9 mouse cellular contexts compared by ENCODE assay signal in the genomic region with DNA sequence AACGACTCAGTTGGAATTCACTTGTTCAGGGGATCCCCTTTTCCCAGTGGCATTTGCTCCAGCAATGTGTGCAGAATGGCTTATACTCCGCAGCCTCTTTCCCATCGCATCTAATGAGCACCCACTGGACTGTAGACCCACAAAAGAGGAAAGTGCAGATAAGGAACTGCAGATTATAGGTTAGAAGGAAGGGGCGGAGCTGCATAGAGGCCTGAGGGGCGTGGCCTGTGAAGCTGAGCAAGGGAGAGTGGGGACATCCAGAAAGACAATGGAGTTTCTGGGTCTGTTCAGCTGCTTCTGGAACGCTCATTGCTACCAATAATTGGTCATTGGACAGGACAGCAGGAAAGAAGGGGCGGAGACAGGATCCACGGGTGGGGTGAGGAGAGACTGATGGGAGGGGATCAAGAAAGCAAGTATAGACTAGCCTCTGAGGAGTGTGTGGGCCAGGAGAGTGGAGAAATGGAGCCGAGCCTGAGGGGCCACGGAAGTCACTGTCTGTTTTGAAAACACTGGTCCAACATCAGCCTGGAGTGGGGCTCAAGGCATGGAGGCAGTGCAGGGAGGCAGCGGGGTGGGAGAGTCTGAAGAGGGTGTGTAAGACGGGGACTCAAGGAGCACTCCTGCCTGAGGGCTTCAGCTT. TPM values are rescaled to one million over a fixed set of nuclear protein-coding genes. Genes with fewer than 3 reads are reported as not detected.
DNase-seq lines count a peak whose midpoint lies in the region; ATAC-seq and TF ChIP-seq lines count a peak whose summit lies in the region.
"Had no signal": no experiment of that assay in that cellular context is flagged by ENCODE, and none has a peak within 500 bp of the region (broad histone marks: within the 10 kb centered on the region; RNA-seq: fewer than 3 reads in every experiment).

No protein-coding gene starts in this region.

- TF ChIP-seq EP300 in liver, embryonic 14.5 days (IDR thresholded peaks at IDR 0.05; ENCODE audit: low read depth) = no peak

- ATAC-seq in liver, embryonic 14.5 days (ENCODE audit: insufficient read depth) = no peak

- no peaks in the 10 kb centered on the region for H3K27me3 ChIP-seq in liver, embryonic 14.5 days (ENCODE audit: control insufficient read depth, insufficient read depth, low read length)
- H3K27me3 ChIP-seq in cerebellum, adult 2 months (ENCODE audit: control insufficient read depth, insufficient read depth, low read length) = no peaks in the 10 kb centered on the region
- H3K27me3 ChIP-seq: hindbrain, embryonic 15.5 days had no signal

- H3K36me3 ChIP-seq in liver, embryonic 14.5 days (replicated peaks; ENCODE audit: control insufficient read depth, insufficient read depth, low read depth) = no peaks in the 10 kb centered on the region
- H3K36me3 ChIP-seq: hindbrain, embryonic 15.5 days had no signal

- H3K9me3 ChIP-seq in liver, embryonic 14.5 days (ENCODE audit: control insufficient read depth, low read length) = no peaks in the 10 kb centered on the region
- H3K9me3 ChIP-seq: hindbrain, embryonic 15.5 days had no signal

- no peak overlapping the region; the same call in 1 of the 2 replicates for H3K9ac ChIP-seq in liver, embryonic 14.5 days (replicated peaks)
- H3K9ac ChIP-seq: hindbrain, embryonic 15.5 days had no signal

- H3K27ac ChIP-seq in liver, embryonic 14.5 days = no peak overlapping the region
- no peak overlapping the region for H3K27ac ChIP-seq in cerebellum, adult 2 months (ENCODE audit: insufficient read depth, low read length)
- H3K27ac ChIP-seq: hindbrain, embryonic 15.5 days had no signal

- no peak for TF ChIP-seq POLR2A in cerebellum, adult 2 months (IDR thresholded peaks at IDR 0.05; ENCODE audit: borderline replicate concordance, insufficient read depth, low read length)

- H3K4me1 ChIP-seq in liver, embryonic 14.5 days (replicated peaks; ENCODE audit: control insufficient read depth in 2 of 2, insufficient read depth in 2 of 2, low read length in 1 of 2) = peaks cover 32 to 36% of the 10 kb centered on the region in 2 experiments
- H3K4me1 ChIP-seq in cerebellum, adult 2 months (ENCODE audit: control insufficient read depth, insufficient read depth, low read length) = no peaks in the 10 kb centered on the region

- TF ChIP-seq CTCF in liver, embryonic 14.5 days (IDR thresholded peaks at IDR 0.05; ENCODE audit: low read depth) = no peak
- TF ChIP-seq CTCF in cerebellum, adult 2 months (IDR thresholded peaks at IDR 0.05; ENCODE audit: borderline replicate concordance, insufficient read depth, low read depth, low read length) = no peak

- no peak overlapping the region for H3K4me3 ChIP-seq in liver, embryonic 14.5 days (ENCODE audit: insufficient read depth in 1 of 2, low read depth in 2 of 2, low read length in 2 of 2)
- no peak overlapping the region for H3K4me3 ChIP-seq in cerebellum, adult 2 months (replicated peaks; ENCODE audit: insufficient read depth, low read depth, low read length)
- H3K4me3 ChIP-seq: hindbrain, embryonic 15.5 days had no signal

- H3K4me2 ChIP-seq in liver, embryonic 14.5 days (ENCODE audit: low read depth) = peak overlapping the region; percentile 31
- H3K4me2 ChIP-seq: hindbrain, embryonic 15.5 days had no signal

- WGBS in liver, embryonic 14.5 days (ENCODE audit: insufficient replicate concordance) = 14% methylated on average over 12 of the region's 12 CpGs
- 76% methylated on average over 12 of the region's 12 CpGs for WGBS in cerebellum, adult 2 months

- peak; percentile 42 for DNase-seq in embryo, embryonic 10 days (ENCODE audit: low spot score)
- no peak for DNase-seq in embryo, embryonic 9.5 days (ENCODE audit: extremely low spot score)
- DNase-seq in c-Kit-positive CD71-positive TER-119-positive erythroid progenitor cells, embryonic 14.5 days (ENCODE audit: low spot score) = peak; percentile 72
- DNase-seq in liver, embryonic 14.5 days (ENCODE audit: low read depth in 3 of 3, low spot score in 3 of 3) = peak in 2 of 3 experiments; percentile 55 to 59
- DNase-seq in spleen, postnatal 10 days (ENCODE audit: low spot score in 2 of 2) = peak; percentile 54 to 83
- no peak for DNase-seq in layer of hippocampus, adult 9-10 months (ENCODE audit: low spot score)
- DNase-seq in cerebellum, adult 2 months = no peak
- DNase-seq in left cerebral cortex, adult 9 months (ENCODE audit: low spot score in 2 of 2) = no peak

RNA-seq across cellular contexts. Expression of a gene that starts 3.8 kb away (rescaled TPM):
- polyA plus RNA-seq in liver, embryonic 14.5 days (2012; rRNA removed) = 7.2 and 9.1 TPM in 2 replicates
- 5.8 and 6.2 TPM in 2 replicates for polyA plus RNA-seq in liver, embryonic 14.5 days (2014; fragmentation: Nextera tagmentation; extraction: Ambion mirVana)
- polyA plus RNA-seq in cerebellum, adult 2 months (2012; rRNA removed) = 15.8 and 16.7 TPM in 2 replicates

RNA-seq across cellular contexts. Expression of a gene that starts 56.5 kb away (rescaled TPM):
- 47.4 and 57.4 TPM in 2 replicates for polyA plus RNA-seq in liver, embryonic 14.5 days (2012; rRNA removed)
- 41.8 and 49.8 TPM in 2 replicates for polyA plus RNA-seq in liver, embryonic 14.5 days (2014; fragmentation: Nextera tagmentation; extraction: Ambion mirVana)
- polyA plus RNA-seq in cerebellum, adult 2 months (2012; rRNA removed) = 53.3 and 54.8 TPM in 2 replicates

Comparison
In these comparisons a context has a peak if more than half of its experiments do, and no peak if none do; other contexts are left out.
1. DNase-seq: peak in embryo, embryonic 10 days (single experiment), c-Kit-positive CD71-positive TER-119-positive erythroid progenitor cells, embryonic 14.5 days (single experiment), liver, embryonic 14.5 days (2 of 3) and spleen, postnatal 10 days (2 of 2); none in embryo, embryonic 9.5 days (single experiment), layer of hippocampus, adult 9-10 months (single experiment), cerebellum, adult 2 months (0 of 2) and left cerebral cortex, adult 9 months (0 of 2).